Mouse (Mus musculus) right cerebral cortex, adult 2 months (tissue): ENCODE measurements around the gene Cldn19.

ENCODE experiments used
- DNase-seq, 2 experiments: peaks; one replicate each; pipeline ENCODE4 v3.0.0; 2021 to 2022; ENCODE audit warnings: low spot score in 2 of 2

Gene Cldn19

GRCm38 (mm10) chr4:119255351-119255750, at the start of gene Cldn19:
Gene Cldn19 (plus strand): TSS chr4:119255414.
- DNase-seq: no peak

GRCm38 (mm10) chr4:119216667-119217066, 38.5 kb upstream of the Cldn19 start:
- DNase-seq: no peak

GRCm38 (mm10) chr4:119218169-119218568, 37.0 kb upstream of the Cldn19 start, which contains the start of gene Tmem269:
Gene Tmem269 (minus strand): TSS chr4:119218217.
- DNase-seq: no peak

- DNase-seq: peak; percentile 52 to 59
These were observed 31.5 kb upstream of the Cldn19 start for GRCm38 (mm10) chr4:119223696-119224095.

GRCm38 (mm10) chr4:119224534-119224933, 30.7 kb upstream of the Cldn19 start:
- no peak for DNase-seq

- no peak for DNase-seq
These were observed 29.5 kb upstream of the Cldn19 start for GRCm38 (mm10) chr4:119225719-119226118.

- DNase-seq: no peak
These were observed 28.5 kb upstream of the Cldn19 start for GRCm38 (mm10) chr4:119226751-119227150.

- peak; percentile 99 for DNase-seq
These were observed 22.6 kb upstream of the Cldn19 start, which contains the start of the genes AU022252 and P3h1 for GRCm38 (mm10) chr4:119232410-119233255. Gene AU022252 (minus strand): TSS chr4:119232712. Gene P3h1 (plus strand): TSS chr4:119232915.

GRCm38 (mm10) chr4:119233256-119233901, 21.8 kb upstream of the Cldn19 start:
- peak; percentile 60 to 65 for DNase-seq

GRCm38 (mm10) chr4:119234348-119234747, 20.9 kb upstream of the Cldn19 start:
- no peak for DNase-seq

- DNase-seq: no peak
These were observed 16.6 kb upstream of the Cldn19 start for GRCm38 (mm10) chr4:119238661-119239060.

GRCm38 (mm10) chr4:119239181-119239682, 16.0 kb upstream of the Cldn19 start:
- DNase-seq: peak; percentile 40 to 61

- DNase-seq: peak; percentile 63 to 68
These were observed 13.6 kb upstream of the Cldn19 start for GRCm38 (mm10) chr4:119241664-119242063.

- no peak for DNase-seq
These were observed 12.6 kb upstream of the Cldn19 start for GRCm38 (mm10) chr4:119242571-119242970.

- DNase-seq: peak; percentile 74 to 75
These were observed 10.6 kb upstream of the Cldn19 start for GRCm38 (mm10) chr4:119244468-119245240.

GRCm38 (mm10) chr4:119245556-119245955, 9.7 kb upstream of the Cldn19 start:
- peak; percentile 67 to 71 for DNase-seq

GRCm38 (mm10) chr4:119245961-119246360, 9.3 kb upstream of the Cldn19 start:
- peak in 1 of 2 experiments; percentile 30 for DNase-seq

- DNase-seq: no peak
These were observed 8.5 kb upstream of the Cldn19 start for GRCm38 (mm10) chr4:119246688-119247225.

- peak; percentile 70 to 79 for DNase-seq
These were observed 7.6 kb upstream of the Cldn19 start for GRCm38 (mm10) chr4:119247462-119248235.

- no peak for DNase-seq
These were observed 6.7 kb upstream of the Cldn19 start for GRCm38 (mm10) chr4:119248407-119248965.
